Mouse (Mus musculus) CH12.LX (cell line): ENCODE data around the gene Mrgprg. TPM values are rescaled to one million over a fixed set of nuclear protein-coding genes. Genes with fewer than 3 reads are reported as not detected.

Source experiments
- DNase-seq: peaks from one replicate; pipeline ENCODE4 v3.0.0-alpha.2; 2013; ENCODE audit errors: extremely low read depth
- H3K27ac ChIP-seq: 2 replicates; pipeline ENCODE4 v1.5.1; 2012; ENCODE audit warnings: low read depth, mild to moderate bottlenecking, control low read depth, moderate library complexity; ENCODE audit not compliant: insufficient read depth
- H3K27me3 ChIP-seq: replicated peaks from 2 replicates; pipeline ENCODE3; 2012; ENCODE audit warnings: inconsistent platforms
- H3K36me3 ChIP-seq, 2 experiments: replicated peaks in 1 of 2; 2 replicates each; pipeline versions ENCODE3 to v1.6.1; 2012; ENCODE audit warnings: inconsistent platforms in 1 of 2, low read length in 1 of 2, mild to moderate bottlenecking in 1 of 2, mixed read lengths in 1 of 2, moderate library complexity in 1 of 2; ENCODE audit not compliant: control insufficient read depth in 1 of 2, insufficient read depth in 1 of 2
- H3K4me1 ChIP-seq, 2 experiments: 2 replicates each; pipeline ENCODE4 v1.6.1; 2012; ENCODE audit warnings: inconsistent platforms in 1 of 2, moderate library complexity in 1 of 2; ENCODE audit not compliant: insufficient read depth in 2 of 2, control insufficient read depth in 1 of 2
- H3K4me2 ChIP-seq: 2 replicates; pipeline ENCODE4 v1.6.1; 2012; ENCODE audit warnings: low read depth, mild to moderate bottlenecking, control low read depth; ENCODE audit not compliant: poor library complexity, insufficient read depth, severe bottlenecking
- H3K4me3 ChIP-seq, 3 experiments: fragments of 150-350 bp in 1 of 3; sonication (generic) in 1 of 3; replicated peaks in 1 of 3; 2 replicates each; pipeline versions ENCODE3 to v1.5.1; 2011 to 2012; ENCODE audit warnings: low read depth in 2 of 3, low read length in 2 of 3, mild to moderate bottlenecking in 2 of 3, moderate library complexity in 2 of 3, control low read depth in 1 of 3, improper control_type of control experiment in 1 of 3, inconsistent platforms in 1 of 3, mixed read lengths in 1 of 3; ENCODE audit not compliant: poor library complexity in 1 of 3
- H3K79me2 ChIP-seq: replicated peaks from 2 replicates; pipeline ENCODE4 v1.6.1; 2012; ENCODE audit warnings: mild to moderate bottlenecking, moderate library complexity; ENCODE audit not compliant: control insufficient read depth, poor library complexity, insufficient read depth, severe bottlenecking; ENCODE audit errors: extremely low read depth
- H3K9ac ChIP-seq: 2 replicates; pipeline ENCODE4 v1.6.1; 2012; ENCODE audit warnings: low read depth, mild to moderate bottlenecking, control low read depth, moderate library complexity; ENCODE audit not compliant: insufficient read depth
- H3K9me3 ChIP-seq: replicated peaks from 2 replicates; pipeline ENCODE3; 2012; ENCODE audit warnings: low read length, inconsistent platforms, mixed read lengths
- BHLHE40 ChIP-seq: IDR thresholded peaks from 2 replicates; pipeline ENCODE4 v1.6.1; 2011; ENCODE audit warnings: mild to moderate bottlenecking, low read depth, low read length, improper control_type of control experiment
- CHD2 ChIP-seq: IDR thresholded peaks from 2 replicates; pipeline ENCODE4 v1.6.1; 2011; ENCODE audit warnings: low read length, improper control_type of control experiment
- CTCF ChIP-seq, 2 experiments: IDR thresholded peaks in 1 of 2; conservative IDR thresholded peaks in 1 of 2; 2 replicates each; pipeline ENCODE4 v1.5.1; 2011 to 2012; ENCODE audit warnings: low read depth in 2 of 2, low read length in 2 of 2, improper control_type of control experiment in 1 of 2, inconsistent platforms in 1 of 2, mild to moderate bottlenecking in 1 of 2, moderate library complexity in 1 of 2
- E2F4 ChIP-seq: IDR thresholded peaks from 2 replicates; pipeline ENCODE4 v1.6.1; 2011; ENCODE audit warnings: low read depth, low read length, improper control_type of control experiment; ENCODE audit not compliant: insufficient replicate concordance
- EP300 ChIP-seq: IDR thresholded peaks from 2 replicates; pipeline ENCODE4 v1.6.1; 2011; ENCODE audit warnings: low read length, improper control_type of control experiment
- HCFC1 ChIP-seq: IDR thresholded peaks from 2 replicates; pipeline ENCODE4 v1.6.1; 2012; ENCODE audit warnings: low read depth, mild to moderate bottlenecking, inconsistent platforms, low read length, improper control_type of control experiment
- IRF4 ChIP-seq: IDR thresholded peaks from 2 replicates; pipeline ENCODE4 v1.6.1; 2014; ENCODE audit warnings: low read depth, mild to moderate bottlenecking, inconsistent platforms, low read length, improper control_type of control experiment
- JUN ChIP-seq: IDR thresholded peaks from 2 replicates; pipeline ENCODE4 v1.6.1; 2011; ENCODE audit warnings: low read depth, mild to moderate bottlenecking, low read length, improper control_type of control experiment, moderate library complexity; ENCODE audit not compliant: insufficient read depth
- JUND ChIP-seq: conservative IDR thresholded peaks from 2 replicates; pipeline ENCODE4 v1.6.1; 2011; ENCODE audit warnings: low read depth, low read length, improper control_type of control experiment
- KAT2A ChIP-seq: IDR thresholded peaks from 2 replicates; pipeline ENCODE4 v1.6.1; 2012; ENCODE audit warnings: low read length, improper control_type of control experiment, inconsistent platforms; ENCODE audit not compliant: insufficient replicate concordance
- MAFK ChIP-seq: IDR thresholded peaks from 2 replicates; pipeline ENCODE4 v1.6.1; 2011; ENCODE audit warnings: low read length, improper control_type of control experiment; ENCODE audit not compliant: insufficient replicate concordance
- MAX ChIP-seq: IDR thresholded peaks from 2 replicates; pipeline ENCODE4 v1.6.1; 2011; ENCODE audit warnings: low read length, improper control_type of control experiment
- MAZ ChIP-seq: IDR thresholded peaks from 2 replicates; pipeline ENCODE4 v1.6.1; 2012; ENCODE audit warnings: low read depth, mild to moderate bottlenecking, inconsistent platforms, low read length, improper control_type of control experiment, moderate library complexity
- MEF2A ChIP-seq: IDR thresholded peaks from 2 replicates; pipeline ENCODE4 v1.6.1; 2014; ENCODE audit warnings: low read depth, mild to moderate bottlenecking, inconsistent platforms, low read length, improper control_type of control experiment, borderline replicate concordance
- MYC ChIP-seq: IDR thresholded peaks from 2 replicates; pipeline ENCODE4 v1.6.1; 2011; ENCODE audit warnings: low read depth, mild to moderate bottlenecking, improper control_type of control experiment, low read length
- NRF1 ChIP-seq: IDR thresholded peaks from 2 replicates; pipeline ENCODE4 v1.6.1; 2014; ENCODE audit warnings: low read depth, mild to moderate bottlenecking, inconsistent platforms, low read length, improper control_type of control experiment, moderate library complexity
- PAX5 ChIP-seq: IDR thresholded peaks from 2 replicates; pipeline ENCODE4 v1.6.1; 2012; ENCODE audit warnings: low read length, inconsistent platforms, mixed read lengths
- POLR2A ChIP-seq: IDR thresholded peaks from 2 replicates; pipeline ENCODE4 v1.6.1; 2011; ENCODE audit warnings: low read depth, mild to moderate bottlenecking, improper control_type of control experiment, low read length
- POLR2AphosphoS2 ChIP-seq: IDR thresholded peaks from 2 replicates; pipeline ENCODE4 v1.6.1; 2011; ENCODE audit warnings: low read depth, low read length, improper control_type of control experiment
- RCOR1 ChIP-seq: conservative IDR thresholded peaks from 2 replicates; pipeline ENCODE4 v1.6.1; 2012; ENCODE audit warnings: low read depth, mild to moderate bottlenecking, inconsistent platforms, low read length, improper control_type of control experiment
- SIN3A ChIP-seq: IDR thresholded peaks from 2 replicates; pipeline ENCODE4 v1.6.1; 2012; ENCODE audit warnings: low read length, improper control_type of control experiment, inconsistent platforms
- SMC3 ChIP-seq: IDR thresholded peaks from 2 replicates; pipeline ENCODE4 v1.6.1; 2011; ENCODE audit warnings: low read depth, low read length, improper control_type of control experiment
- TBP ChIP-seq: conservative IDR thresholded peaks from 2 replicates; pipeline ENCODE4 v1.6.1; 2011; ENCODE audit warnings: low read depth, low read length, improper control_type of control experiment
- USF1 ChIP-seq: IDR thresholded peaks from 2 replicates; pipeline ENCODE4 v1.6.1; 2014; ENCODE audit warnings: low read depth, mild to moderate bottlenecking, inconsistent platforms, low read length, improper control_type of control experiment
- USF2 ChIP-seq: conservative IDR thresholded peaks from 2 replicates; pipeline ENCODE4 v1.6.1; 2011; ENCODE audit warnings: low read depth, low read length, improper control_type of control experiment
- ZC3H11A ChIP-seq: IDR thresholded peaks from 2 replicates; pipeline ENCODE4 v1.6.1; 2012; ENCODE audit warnings: low read depth, mild to moderate bottlenecking, inconsistent platforms, low read length, improper control_type of control experiment
- ZKSCAN1 ChIP-seq: IDR thresholded peaks from 2 replicates; pipeline ENCODE4 v1.6.1; 2012; ENCODE audit warnings: low read depth, inconsistent platforms, low read length, improper control_type of control experiment, borderline replicate concordance
- ZMIZ1 ChIP-seq: IDR thresholded peaks from 2 replicates; pipeline ENCODE4 v1.6.1; 2012; ENCODE audit warnings: low read depth, mild to moderate bottlenecking, inconsistent platforms, low read length, improper control_type of control experiment
- ZNF384 ChIP-seq: IDR thresholded peaks from 2 replicates; pipeline ENCODE4 v1.6.1; 2012; ENCODE audit warnings: low read depth, low read length, improper control_type of control experiment, inconsistent platforms
- dilution Hi-C: fragments of 300-500 bp; cut with MboI; formaldehyde crosslinking; loops from 2 replicates; pipeline ENCODE4 v1.14.3; 2020; ENCODE audit warnings: low sequenced_read_pairs; ENCODE audit not compliant: extremely low pct_unique_long_range_greater_than_20kb, extremely low pct_ligation_motif_present
- in situ Hi-C: fragments of 300-500 bp; cut with MboI; formaldehyde crosslinking; loops from 3 replicates; pipeline ENCODE4 v1.14.3; 2019; ENCODE audit warnings: low sequenced_read_pairs, low pct_ligation_motif_present, low pct_unique_long_range_greater_than_20kb, mixed read lengths
- polyA plus RNA-seq: library from polyadenylated mRNA; unstranded; fragments of >175 nt; gene quantifications from 2 replicates; pipeline ENCODE4 v1.2.1, GENCODE M21; 2012; ENCODE audit warnings: low read depth; ENCODE audit not compliant: insufficient read length
- total RNA-seq, 2 experiments: library from RNA; depleted of rRNA; stranded (reverse); fragments of 300-350 nt in 1 of 2; fragments of >200 nt in 1 of 2; gene quantifications; 2 replicates each; pipeline ENCODE4 v1.2.3; 2012 to 2014

The Mrgprg gene
- total and polyA plus RNA-seq, 3 experiments, result not detected

DNA sequence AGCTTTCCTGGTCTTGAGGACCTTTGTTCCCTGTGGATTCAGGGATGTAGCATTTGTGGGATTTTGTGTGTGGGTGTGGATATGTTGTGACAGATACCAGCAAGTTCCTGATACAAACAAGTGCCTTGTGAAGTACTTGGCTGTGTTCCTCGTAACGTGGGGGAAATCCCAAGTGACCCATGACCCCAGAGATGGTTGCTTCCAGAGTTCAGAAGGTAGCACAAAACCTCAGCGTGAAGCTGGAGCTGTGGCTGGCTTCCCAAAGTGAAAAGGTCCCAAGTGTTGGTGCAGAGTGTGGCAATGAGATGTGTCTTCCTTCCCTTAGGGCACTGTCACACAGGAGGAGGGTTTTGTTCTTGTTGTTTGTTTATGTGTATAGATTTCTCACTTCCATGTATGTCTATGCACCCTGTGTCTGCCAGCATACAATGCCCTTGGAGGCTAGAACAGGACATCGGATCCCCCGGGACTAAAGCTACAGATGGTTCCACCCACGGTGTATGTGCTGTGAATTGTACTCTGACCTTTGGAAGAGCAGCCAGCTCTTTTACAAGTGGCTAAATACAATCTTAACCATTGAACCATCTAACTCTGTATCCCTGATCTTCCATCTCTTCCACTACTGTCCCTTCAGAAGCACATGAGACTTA lies 25.7 kb upstream of the Mrgprg start:
- in situ Hi-C loops, result no loop called here

DNA sequence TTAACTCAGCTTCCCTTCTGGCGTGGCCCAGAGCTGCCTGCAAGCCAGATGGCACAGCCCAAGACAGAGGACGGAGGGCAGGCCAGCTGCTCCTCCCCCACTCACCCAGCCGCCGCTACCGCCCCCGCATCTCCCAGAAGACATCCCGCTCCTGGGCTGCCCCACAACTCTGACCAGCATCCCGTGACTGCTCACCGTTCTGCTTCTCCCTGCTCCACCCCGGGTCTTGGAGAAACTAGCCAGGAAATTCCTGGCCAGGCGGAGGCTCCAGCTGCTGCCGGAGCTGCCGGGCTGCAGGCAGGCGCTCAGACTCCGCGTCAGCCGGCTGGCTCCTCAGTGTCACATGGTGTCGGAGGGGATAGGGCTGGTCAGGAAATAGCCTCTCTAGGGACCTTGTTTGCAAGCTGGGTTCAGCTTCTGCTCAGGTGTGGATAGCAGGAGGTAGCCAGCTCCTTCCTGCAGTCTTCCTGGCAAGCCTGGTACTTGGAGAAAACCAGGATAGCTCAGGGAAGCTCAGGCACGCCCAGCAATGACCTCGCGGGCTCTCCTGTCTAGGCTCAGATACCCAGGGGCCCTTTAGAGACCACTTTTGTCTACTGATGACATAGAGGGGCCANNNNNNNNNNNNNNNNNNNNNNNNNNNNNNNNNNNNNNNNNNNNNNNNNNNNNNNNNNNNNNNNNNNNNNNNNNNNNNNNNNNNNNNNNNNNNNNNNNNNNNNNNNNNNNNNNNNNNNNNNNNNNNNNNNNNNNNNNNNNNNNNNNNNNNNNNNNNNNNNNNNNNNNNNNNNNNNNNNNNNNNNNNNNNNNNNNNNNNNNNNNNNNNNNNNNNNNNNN lies 17.4 kb upstream of the Mrgprg start, which contains the start of gene Mrgpre:
Gene Mrgpre, minus strand, starts transcription at position 505 of the 834 bp plus-strand sequence.
- Histone ChIP-seq H3K4me3 (peak within 1 kb of the TSS; percentile 50 to 69 (median 63)), H3K27me3 (peaks cover 5% of the 10 kb centered on the region), H3K27ac (no peak within 1 kb of the TSS), H3K4me1 (peaks cover 13 to 31% of the 10 kb centered on the region in 2 experiments), H3K4me2 (peak within 1 kb of the TSS; percentile 63), H3K9me3 (no peaks in the 10 kb centered on the region), H3K36me3 (peaks cover 4 to 20% of the 10 kb centered on the region in 2 experiments), H3K79me2 (no peaks in the 10 kb centered on the region), H3K9ac (0 out of 2 replicates have a peak within 1 kb of the TSS, but pooled peaks have one; percentile 30)
- peak; percentile 42 for DNase-seq
- dilution Hi-C loops, result no loop called here
- in situ Hi-C loops, result no loop called here
- TF ChIP-seq IRF4, result no peak
- TF ChIP-seq SMC3, result no peak
- TF ChIP-seq MEF2A, result no peak
- TF ChIP-seq ZMIZ1, result no peak
- no peak for TF ChIP-seq NRF1
- TF ChIP-seq MYC, result no peak
- TF ChIP-seq ZKSCAN1, result no peak
- no peak for TF ChIP-seq MAFK
- no peak for TF ChIP-seq HCFC1
- TF ChIP-seq EP300, result no peak
- peak; percentile 52; the same call in 1 of the 2 replicates for TF ChIP-seq MAX
- no peak for TF ChIP-seq JUND
- TF ChIP-seq SIN3A, result peak; percentile 14; the same call in 1 of the 2 replicates
- peak; percentile 44; the same call in 1 of the 2 replicates for TF ChIP-seq POLR2A
- no peak for TF ChIP-seq ZC3H11A
- TF ChIP-seq BHLHE40, result peak; percentile 26; the same call in 1 of the 2 replicates
- TF ChIP-seq JUN, result no peak
- peak; percentile 46; the same call in 1 of the 2 replicates for TF ChIP-seq USF2
- TF ChIP-seq POLR2AphosphoS2, result no peak
- TF ChIP-seq TBP, result no peak
- TF ChIP-seq KAT2A, result no peak
- TF ChIP-seq CHD2, result no peak
- no peak for TF ChIP-seq MAZ
- TF ChIP-seq PAX5, result no peak

More for the DNA sequence above, 25.7 kb upstream of the Mrgprg start:
- Histone ChIP-seq H3K9me3 (peaks cover 5% of the 10 kb centered on the region), H3K36me3 (peaks cover 3 to 25% of the 10 kb centered on the region in 2 experiments), H3K9ac (no peak overlapping the region), H3K4me1 (0 out of 4 replicates have a peak, but pooled peaks cover 0 to 2% of the 10 kb centered on the region in 2 experiments)
- TF ChIP-seq HCFC1 (no peak), MAZ (no peak), POLR2A (no peak), KAT2A (no peak), MAFK (no peak), MYC (no peak), CTCF (conservative IDR thresholded peaks at IDR 0.05 in 1 of 2, IDR thresholded peaks at IDR 0.05 in 1 of 2; ENCODE audit: low read depth in 2 of 2, low read length in 2 of 2) (no peak), USF1 (no peak), JUND (no peak), RCOR1 (no peak), E2F4 (no peak), SMC3 (no peak), ZNF384 (no peak), TBP (no peak), USF2 (no peak)
- TF ChIP-seq, all 38 proteins: peak for 0
- Histone ChIP-seq H3K79me2 (no peaks in the 10 kb centered on the region), H3K4me2 (no peak overlapping the region), H3K27ac (no peak overlapping the region), H3K27me3 (no peaks in the 10 kb centered on the region), H3K4me3 (no peak overlapping the region)
- dilution Hi-C loops, result no loop called here
- DNase-seq, result no peak
